Mouse (Mus musculus): Measurements from ENCODE around the gene Cdh13.

The Cdh13 gene

GRCm38 (mm10) chr8:118827726-118828125 lies 544.2 kb downstream of the Cdh13 start:
- no peak for DNase-seq

- no peak for DNase-seq
These were observed 546.8 kb downstream of the Cdh13 start for GRCm38 (mm10) chr8:118830291-118830690.

GRCm38 (mm10) chr8:118831026-118831425 lies 547.5 kb downstream of the Cdh13 start:
- no peak for DNase-seq

GRCm38 (mm10) chr8:118838801-118839200 lies 555.3 kb downstream of the Cdh13 start:
- DNase-seq = peak; percentile 8

- no peak for DNase-seq
These were observed 562.2 kb downstream of the Cdh13 start for GRCm38 (mm10) chr8:118845690-118846089.

- peak; percentile 43 for DNase-seq
These were observed 564.5 kb downstream of the Cdh13 start for GRCm38 (mm10) chr8:118848021-118848420.

- peak; percentile 52 for DNase-seq
These were observed 566.0 kb downstream of the Cdh13 start for GRCm38 (mm10) chr8:118849515-118849914.

- DNase-seq = peak; percentile 56
These were observed 566.8 kb downstream of the Cdh13 start for GRCm38 (mm10) chr8:118850381-118850780.

- no peak for DNase-seq
These were observed 567.8 kb downstream of the Cdh13 start for GRCm38 (mm10) chr8:118851361-118851760.

GRCm38 (mm10) chr8:118852861-118853260 lies 569.3 kb downstream of the Cdh13 start:
- DNase-seq = no peak

- no peak for DNase-seq
These were observed 571.1 kb downstream of the Cdh13 start for GRCm38 (mm10) chr8:118854656-118855055.

GRCm38 (mm10) chr8:118866332-118866731 lies 582.8 kb downstream of the Cdh13 start:
- no peak for DNase-seq

- DNase-seq = no peak
These were observed 587.2 kb downstream of the Cdh13 start for GRCm38 (mm10) chr8:118870711-118871110.

- DNase-seq = no peak
These were observed 596.6 kb downstream of the Cdh13 start for GRCm38 (mm10) chr8:118879939-118880825.

GRCm38 (mm10) chr8:118884296-118884695 lies 600.8 kb downstream of the Cdh13 start:
- no peak for DNase-seq

- no peak for DNase-seq
These were observed 601.5 kb downstream of the Cdh13 start for GRCm38 (mm10) chr8:118884988-118885387.

- DNase-seq = no peak
These were observed 618.9 kb downstream of the Cdh13 start for GRCm38 (mm10) chr8:118902402-118902801.

GRCm38 (mm10) chr8:118916513-118916912 lies 633.0 kb downstream of the Cdh13 start:
- no peak for DNase-seq

- no peak for DNase-seq
These were observed 653.9 kb downstream of the Cdh13 start for GRCm38 (mm10) chr8:118937412-118937811.

GRCm38 (mm10) chr8:118938025-118938424 lies 654.5 kb downstream of the Cdh13 start:
- no peak for DNase-seq

- peak; percentile 11 for DNase-seq
These were observed 668.5 kb downstream of the Cdh13 start for GRCm38 (mm10) chr8:118951766-118952741.

- no peak for DNase-seq
These were observed 672.6 kb downstream of the Cdh13 start for GRCm38 (mm10) chr8:118956109-118956508.

- no peak for DNase-seq
These were observed 678.5 kb downstream of the Cdh13 start for GRCm38 (mm10) chr8:118961877-118962545.
